Mouse (Mus musculus) spleen, postnatal 14 days (tissue): ENCODE data around the gene Oas1e.
"Not testable (repeated sequence)": the region's sequence is repeated elsewhere in the genome, so short reads cannot be mapped to it uniquely, and the experiment has no call there.

Experiments used
- DNase-seq, 2 experiments: peaks; one replicate each; pipeline ENCODE4 v3.0.0; 2021 to 2022; ENCODE audit warnings: low spot score in 2 of 2

Oas1e gene

GRCm38 (mm10) chr5:120795480-120796034 lies at the start of gene Oas1e:
Gene Oas1e, minus strand, starts transcription at chr5:120795530.
- DNase-seq, result not testable (repeated sequence)

GRCm38 (mm10) chr5:120844713-120845112 lies 49.4 kb upstream of the Oas1e start:
- DNase-seq, result no peak

DNA sequence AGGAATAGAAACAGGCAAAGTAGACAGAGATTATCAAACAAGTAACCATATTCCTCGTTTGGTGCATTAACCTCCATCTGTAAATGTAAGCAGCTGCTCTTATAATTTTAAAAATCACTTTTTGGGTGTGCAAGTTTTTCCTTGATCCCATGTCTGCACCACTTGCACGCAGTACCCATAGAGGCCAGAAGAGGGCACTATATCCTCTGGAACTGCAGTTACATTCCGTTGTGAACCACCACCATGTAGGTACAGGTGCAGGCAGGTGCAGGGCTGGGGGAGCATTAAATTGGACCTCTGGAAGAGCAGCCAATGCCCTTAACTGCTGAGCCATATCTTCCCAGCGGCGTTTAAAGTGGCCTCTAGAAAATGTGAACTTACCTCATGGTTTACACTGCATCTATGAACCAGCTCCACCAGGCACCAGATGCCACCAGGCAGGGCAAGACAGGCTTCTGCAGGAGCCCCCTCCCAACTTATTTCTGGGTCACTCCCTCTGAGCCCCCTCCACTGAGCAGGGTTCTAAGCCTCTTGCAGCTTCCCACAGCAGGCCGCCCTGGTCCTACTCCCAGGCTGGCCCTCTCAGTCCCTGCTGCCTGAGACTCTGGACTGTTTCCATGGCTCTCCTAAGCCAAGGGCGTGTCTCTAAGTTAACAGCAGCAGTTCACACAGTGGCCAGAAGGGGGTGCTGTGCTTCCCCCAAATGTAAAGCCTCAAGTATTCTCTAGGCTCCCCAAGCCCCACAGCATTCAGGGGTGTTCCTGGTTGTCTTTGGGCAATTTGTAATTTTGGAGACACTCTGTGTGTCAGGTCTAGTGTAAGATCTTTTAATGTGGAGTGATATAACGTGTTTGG lies 41.6 kb upstream of the Oas1e start:
- peak in 1 of 2 experiments; percentile 49 for DNase-seq

GRCm38 (mm10) chr5:120833335-120834280 lies 38.3 kb upstream of the Oas1e start:
- DNase-seq, result no peak

DNA sequence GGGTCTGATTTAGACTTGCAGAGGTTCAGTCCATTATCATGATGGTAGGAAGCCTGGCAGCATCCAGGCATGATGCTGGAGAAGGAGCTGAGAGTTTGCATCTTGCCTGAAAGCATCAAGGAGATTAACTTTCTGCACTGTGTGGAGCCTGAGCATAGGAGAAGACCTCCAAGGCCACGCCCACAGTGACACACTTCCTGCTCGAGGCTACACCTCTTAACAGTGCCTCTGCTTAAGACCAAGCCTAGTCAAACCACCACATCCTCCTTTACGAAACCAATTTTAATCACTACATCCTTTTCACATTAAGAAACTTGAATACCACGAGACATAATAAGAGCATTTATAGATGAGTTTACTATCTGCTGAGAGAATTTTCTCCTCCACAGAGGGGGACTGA lies 35.7 kb upstream of the Oas1e start:
- no peak for DNase-seq

- no peak for DNase-seq
Observed at GRCm38 (mm10) chr5:120818999-120819398, 23.7 kb upstream of the Oas1e start.

DNA sequence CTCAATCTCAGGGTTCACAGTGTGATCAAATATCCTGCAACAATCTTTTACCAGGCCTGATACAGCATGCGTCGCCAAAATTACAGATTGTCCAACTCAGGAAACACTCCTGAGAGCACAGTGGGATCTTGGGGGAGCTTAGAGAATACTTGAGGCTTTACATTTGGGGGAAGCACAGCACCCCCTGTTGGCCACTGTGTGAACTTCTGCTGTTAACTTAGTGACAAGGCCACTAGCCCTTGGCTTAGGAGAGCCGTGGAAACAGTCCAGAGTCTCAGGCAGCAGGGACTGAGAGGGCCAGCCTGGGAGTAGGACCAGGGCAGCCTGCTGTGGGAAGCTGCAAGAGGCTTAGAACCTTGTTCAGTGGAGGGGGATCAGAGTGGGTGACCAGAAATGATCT lies 20.6 kb upstream of the Oas1e start:
- DNase-seq, result peak; percentile 24 to 33

DNA sequence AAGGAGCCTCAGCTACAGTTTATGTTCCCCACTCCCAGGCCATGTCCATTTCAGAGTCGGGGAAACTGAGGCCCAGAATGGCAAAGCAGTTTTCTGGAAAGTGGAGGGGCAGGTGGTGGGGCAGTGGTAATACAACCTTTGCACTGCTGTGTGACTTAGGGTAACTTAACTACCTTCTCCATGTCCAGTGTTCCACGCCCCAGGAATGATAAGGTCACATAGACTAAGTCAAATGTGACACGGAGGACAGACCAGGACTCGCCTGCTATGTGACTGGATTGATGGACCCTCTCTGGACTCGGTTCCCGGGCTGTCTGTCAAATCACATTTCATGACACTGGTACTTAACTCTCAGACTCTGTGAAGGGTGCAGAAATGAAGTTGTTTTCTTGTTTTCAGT lies 17.7 kb upstream of the Oas1e start:
- no peak for DNase-seq

DNA sequence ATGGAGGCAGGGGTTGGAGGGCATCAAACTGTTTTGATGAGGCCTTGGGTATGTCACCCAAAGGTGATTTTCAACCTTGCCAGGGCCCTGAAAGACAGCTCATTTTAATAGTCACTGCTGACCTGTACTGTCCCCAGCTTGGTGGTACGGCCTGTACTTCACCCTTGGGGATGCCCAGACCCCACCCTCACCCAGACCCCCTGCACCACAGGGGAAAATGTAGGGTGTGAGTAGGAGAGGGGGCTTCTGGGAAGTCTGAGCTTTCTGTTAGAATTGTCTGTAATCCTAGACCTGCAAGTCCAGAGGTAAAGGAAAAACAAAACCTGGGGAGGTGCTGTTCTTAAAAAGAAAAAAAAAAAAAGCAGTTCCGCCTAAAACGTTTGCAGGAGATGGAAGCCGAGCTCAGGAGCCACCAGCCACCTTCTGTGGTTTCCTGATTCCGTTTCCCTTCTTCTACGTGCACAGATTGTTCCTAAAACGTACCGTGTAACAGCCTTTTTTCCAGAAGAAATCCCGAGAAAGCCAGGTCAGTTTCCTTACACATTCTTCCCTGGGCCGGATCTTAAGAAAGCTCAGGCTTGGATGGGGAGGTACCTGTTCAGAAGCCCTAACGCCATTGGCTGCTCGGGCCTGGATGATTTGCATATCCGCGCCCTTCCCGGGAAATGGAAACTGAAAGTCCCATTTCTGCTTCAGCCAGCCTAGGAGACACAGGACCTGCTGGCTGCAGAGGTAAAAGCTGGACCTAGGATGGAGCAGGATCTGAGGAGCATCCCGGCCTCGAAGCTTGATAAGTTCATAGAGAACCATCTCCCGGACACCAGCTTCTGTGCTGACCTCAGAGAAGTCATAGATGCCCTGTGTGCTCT lies 16.9 kb upstream of the Oas1e start, which contains the start of gene Oas1c:
Oas1c (minus strand) TSS at position 564 of the 869 bp plus-strand sequence.
- peak; percentile 66 to 74 for DNase-seq

GRCm38 (mm10) chr5:120809171-120809570 lies 13.8 kb upstream of the Oas1e start:
- no peak for DNase-seq

DNA sequence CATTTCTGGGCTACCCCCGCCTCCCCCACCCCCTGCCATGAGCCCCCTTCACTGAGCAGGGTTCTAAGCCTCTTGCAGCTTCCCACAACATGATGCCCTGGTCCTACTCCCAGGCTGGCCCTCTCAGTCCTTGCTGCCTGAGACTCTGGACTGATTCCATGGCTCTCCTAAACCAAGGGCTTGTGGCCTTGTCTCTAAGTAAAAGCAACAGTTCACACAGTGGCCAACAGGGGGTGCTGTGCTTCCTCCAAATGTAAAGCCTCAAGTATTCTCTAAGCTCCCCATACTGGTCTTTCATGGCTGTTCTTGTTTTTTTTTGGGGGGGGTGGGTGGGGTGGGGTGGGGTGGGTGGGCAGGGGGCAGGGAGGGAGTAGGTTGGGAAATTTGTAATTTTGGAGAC lies 11.1 kb upstream of the Oas1e start:
- DNase-seq, result peak; percentile 35 to 63

DNA sequence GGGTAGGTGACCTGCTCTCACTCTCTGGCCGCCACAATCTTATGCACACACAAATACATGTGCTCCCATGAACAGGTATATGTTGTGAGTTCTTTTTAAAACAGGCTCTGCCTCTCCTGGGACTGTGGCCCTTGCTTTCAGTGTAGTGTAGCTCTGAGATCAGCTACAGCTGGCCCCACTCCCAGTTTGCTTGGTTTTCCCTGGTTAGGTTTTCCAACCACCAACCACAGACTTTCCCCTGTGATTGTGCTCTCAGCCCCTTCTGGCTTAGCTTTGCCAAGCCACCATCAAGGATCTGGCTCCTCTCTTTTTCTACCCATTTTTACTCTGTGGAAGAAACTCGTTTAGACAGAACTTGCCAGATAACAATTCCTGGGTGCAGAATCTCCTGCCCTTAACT lies 8.3 kb upstream of the Oas1e start:
- no peak for DNase-seq

DNA sequence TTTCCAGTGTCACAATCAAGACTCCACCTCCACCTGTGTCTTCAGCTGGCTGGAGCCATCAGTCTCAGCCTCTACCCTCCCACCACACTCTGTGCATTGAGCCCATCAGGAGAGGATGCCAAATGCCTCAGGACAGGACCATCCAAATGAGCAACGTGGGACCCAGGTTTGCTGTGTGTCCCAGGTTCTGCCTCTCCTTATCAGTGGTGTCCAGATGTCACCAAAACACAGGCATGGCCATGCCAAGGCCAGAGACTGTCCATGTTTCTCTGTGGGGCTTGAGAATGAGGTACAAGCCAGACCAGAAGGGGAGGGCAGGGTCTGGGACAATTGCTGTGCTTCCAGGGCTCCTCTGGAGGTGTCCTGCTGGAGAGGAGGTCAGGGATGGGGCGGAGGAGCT lies 3.6 kb upstream of the Oas1e start:
- DNase-seq, result not testable (repeated sequence)

- DNase-seq, result not testable (repeated sequence)
Observed at GRCm38 (mm10) chr5:120798147-120798546, 2.8 kb upstream of the Oas1e start.

GRCm38 (mm10) chr5:120793043-120793442 lies 2.3 kb downstream of the Oas1e start:
- DNase-seq, result peak in 1 of 2 experiments; percentile 36

GRCm38 (mm10) chr5:120787042-120787441 lies 8.3 kb downstream of the Oas1e start:
- no peak for DNase-seq

- DNase-seq, result no peak
Observed at GRCm38 (mm10) chr5:120782446-120782845, 12.9 kb downstream of the Oas1e start.

- DNase-seq, result no peak
Observed at GRCm38 (mm10) chr5:120781646-120782045, 13.7 kb downstream of the Oas1e start.

GRCm38 (mm10) chr5:120779922-120780321 lies 15.4 kb downstream of the Oas1e start:
- DNase-seq, result no peak

DNA sequence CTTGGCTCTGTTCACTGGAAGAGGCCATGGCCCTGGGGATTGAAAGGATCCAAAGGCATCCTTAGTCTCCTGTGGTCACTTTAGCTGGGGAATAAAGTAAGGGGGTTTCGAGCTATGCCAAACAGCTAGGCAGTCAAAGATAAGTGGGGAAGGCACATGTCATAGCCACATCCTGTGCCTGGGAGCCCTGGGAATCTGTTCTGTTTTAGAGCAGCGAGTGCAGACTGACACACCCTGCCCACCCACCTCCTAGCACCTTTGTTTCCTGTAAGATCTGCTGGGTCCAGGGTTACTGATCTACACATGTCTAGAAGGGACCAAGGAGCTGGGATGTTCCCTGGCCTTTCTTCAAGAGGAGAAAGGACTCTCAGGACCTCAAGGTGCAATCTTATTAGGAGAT lies 16.4 kb downstream of the Oas1e start:
- no peak for DNase-seq

DNA sequence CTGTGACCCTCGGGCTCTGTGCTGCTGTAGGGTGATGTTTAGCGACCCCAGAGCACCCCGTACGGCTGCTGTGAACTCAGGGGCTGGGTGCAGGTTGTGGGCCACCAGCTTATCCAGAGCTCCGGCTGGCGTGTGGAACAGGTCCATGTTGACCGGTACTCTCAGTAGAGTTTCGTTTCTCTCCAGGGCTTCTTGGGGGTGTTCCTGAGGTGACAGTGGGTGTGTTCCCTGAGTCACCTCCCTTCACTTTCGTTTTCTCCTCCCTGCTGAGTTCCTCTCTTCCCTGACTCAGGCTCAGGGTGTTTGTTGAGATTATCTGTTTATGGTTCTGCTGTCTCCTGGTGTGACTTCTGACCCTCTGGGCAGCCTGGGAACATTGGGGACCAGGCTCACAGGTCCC lies 17.9 kb downstream of the Oas1e start, which contains the start of gene Oas3:
Oas3 (minus strand) TSS at position 184 of the 400 bp plus-strand sequence.
- DNase-seq, result no peak
